ENCODE assay signal across 8 mouse cellular contexts in genomic region chr2:32646379-32647056, GRCm38 (mm10). TPM values are rescaled to one million over a fixed set of nuclear protein-coding genes. Genes with fewer than 3 reads are reported as not detected.
A peak's percentile ranks its signal among the peaks of the same experiment; 100 is the strongest.
DNase-seq lines count a peak whose midpoint lies in the region; ATAC-seq and TF ChIP-seq lines count a peak whose summit lies in the region.

Gene Eng (plus strand): TSS chr2:32646595.

- H3K9me3 ChIP-seq in ES-E14 (ENCODE audit: control insufficient read depth, insufficient read depth, low read depth, low read length), result no peaks in the 10 kb centered on the region
- no peaks in the 10 kb centered on the region for H3K9me3 ChIP-seq in intestine, embryonic 16.5 days (ENCODE audit: control insufficient read depth, low read length)
- H3K9me3 ChIP-seq in limb, embryonic 13.5 days, result no peaks in the 10 kb centered on the region
- no peaks in the 10 kb centered on the region for H3K9me3 ChIP-seq in midbrain, embryonic 12.5 days

- no peak for DNase-seq in ES-E14 (ENCODE audit: low read depth, low spot score)
- DNase-seq in thymus, postnatal 36 days, result peak; percentile 49 to 71
- DNase-seq in cerebellum, adult 9-11 months, result no peak

- 49% methylated on average over 31 of the region's 31 CpGs for WGBS in intestine, embryonic 16.5 days
- 61% methylated on average over 28 of the region's 31 CpGs for WGBS in limb, embryonic 13.5 days
- 65% methylated on average over 31 of the region's 31 CpGs for WGBS in midbrain, embryonic 12.5 days

- peak within 1 kb of the TSS; percentile 46 for H3K4me2 ChIP-seq in intestine, embryonic 16.5 days (ENCODE audit: low read depth, low read length)
- peak within 1 kb of the TSS; percentile 53 for H3K4me2 ChIP-seq in limb, embryonic 13.5 days (replicated peaks)
- no peak within 1 kb of the TSS for H3K4me2 ChIP-seq in midbrain, embryonic 12.5 days (replicated peaks)

- peaks cover 2% of the 10 kb centered on the region; the same call in 1 of the 2 replicates for H3K36me3 ChIP-seq in ES-E14 (ENCODE audit: control insufficient read depth, insufficient read depth, low read length, poor library complexity, severe bottlenecking)
- H3K36me3 ChIP-seq in intestine, embryonic 16.5 days (ENCODE audit: control insufficient read depth, insufficient read depth, low read length), result no peaks in the 10 kb centered on the region
- H3K36me3 ChIP-seq in limb, embryonic 13.5 days, result no peaks in the 10 kb centered on the region
- H3K36me3 ChIP-seq in midbrain, embryonic 12.5 days, result no peaks in the 10 kb centered on the region

- peak; percentile 74 for ATAC-seq in granulocyte monocyte progenitor cell, adult 5-6 weeks (replicated peaks; ENCODE audit: poor library complexity, severe bottlenecking)
- peak; percentile 52; the same call in 1 of the 2 replicates for ATAC-seq in intestine, embryonic 16.5 days
- ATAC-seq in limb, embryonic 13.5 days (ENCODE audit: low FRiP score, low read depth), result peak; percentile 55; the same call in 1 of the 2 replicates
- no peak for ATAC-seq in midbrain, embryonic 12.5 days (ENCODE audit: low FRiP score, low read depth)

- no peaks in the 10 kb centered on the region for H3K27me3 ChIP-seq in intestine, embryonic 16.5 days (replicated peaks; ENCODE audit: control insufficient read depth, insufficient read depth, low read length)
- no peaks in the 10 kb centered on the region for H3K27me3 ChIP-seq in limb, embryonic 13.5 days
- no peaks in the 10 kb centered on the region for H3K27me3 ChIP-seq in midbrain, embryonic 12.5 days

- no peak within 1 kb of the TSS for H3K27ac ChIP-seq in ES-E14 (ENCODE audit: insufficient read depth, low read depth, low read length, poor library complexity, severe bottlenecking)
- H3K27ac ChIP-seq in brown adipose tissue, adult 24 weeks (replicated peaks; ENCODE audit: low read depth, low read length), result peak within 1 kb of the TSS; percentile 100
- peak within 1 kb of the TSS; percentile 79 for H3K27ac ChIP-seq in intestine, embryonic 16.5 days (ENCODE audit: low read length)
- peak within 1 kb of the TSS; percentile 44; the same call in 1 of the 2 replicates for H3K27ac ChIP-seq in limb, embryonic 13.5 days
- no peak within 1 kb of the TSS for H3K27ac ChIP-seq in midbrain, embryonic 12.5 days (replicated peaks)

- H3K4me1 ChIP-seq in ES-E14 (ENCODE audit: control insufficient read depth in 2 of 2, insufficient read depth in 2 of 2, low read length in 2 of 2, poor library complexity in 1 of 2), result peaks cover 3 to 6% of the 10 kb centered on the region in 2 experiments; a peak in 2 of 4 replicates
- H3K4me1 ChIP-seq in brown adipose tissue, adult 24 weeks (ENCODE audit: control insufficient read depth, insufficient read depth, insufficient read length, low read length), result peaks cover 32% of the 10 kb centered on the region
- peaks cover 12% of the 10 kb centered on the region; the same call in 1 of the 2 replicates for H3K4me1 ChIP-seq in intestine, embryonic 16.5 days (ENCODE audit: control insufficient read depth, insufficient read depth, low read length)
- H3K4me1 ChIP-seq in limb, embryonic 13.5 days, result peaks cover 29% of the 10 kb centered on the region
- H3K4me1 ChIP-seq in midbrain, embryonic 12.5 days, result no peaks in the 10 kb centered on the region

- peak within 1 kb of the TSS; percentile 72 for H3K9ac ChIP-seq in ES-E14 (ENCODE audit: insufficient read depth, low read depth, low read length, poor library complexity, severe bottlenecking)
- peak within 1 kb of the TSS; percentile 67 for H3K9ac ChIP-seq in intestine, embryonic 16.5 days (ENCODE audit: low read depth, low read length)
- H3K9ac ChIP-seq in limb, embryonic 13.5 days, result peak within 1 kb of the TSS; percentile 59
- H3K9ac ChIP-seq in midbrain, embryonic 12.5 days (replicated peaks), result no peak within 1 kb of the TSS

- H3K4me3 ChIP-seq in ES-E14 (ENCODE audit: insufficient read depth in 1 of 2, low read depth in 1 of 2, low read length in 2 of 2, poor library complexity in 1 of 2, severe bottlenecking in 1 of 2), result peak within 1 kb of the TSS; percentile 67 to 68
- H3K4me3 ChIP-seq in brown adipose tissue, adult 24 weeks (ENCODE audit: insufficient read depth, low read depth, low read length), result peak within 1 kb of the TSS; percentile 95
- H3K4me3 ChIP-seq in intestine, embryonic 16.5 days (ENCODE audit: low read length), result peak within 1 kb of the TSS; percentile 48
- H3K4me3 ChIP-seq in limb, embryonic 13.5 days, result peak within 1 kb of the TSS; percentile 35
- H3K4me3 ChIP-seq in midbrain, embryonic 12.5 days, result no peak within 1 kb of the TSS

- in situ Hi-C loops in ES-E14 (cut with MboI; ENCODE audit: low sequenced_read_pairs in 2 of 2, unreplicated experiment in 2 of 2), result no loop called here

TF ChIP-seq in ES-E14, 5 proteins besides CTCF, POLR2A, EP300 and RAD21:
- TF ChIP-seq CHD2 (IDR thresholded peaks at IDR 0.05; ENCODE audit: low read depth, low read length), result no peak

RNA-seq across cellular contexts. Expression of gene Eng, which starts in this region (rescaled TPM):
- total RNA-seq in ES-E14 (2012; rRNA removed), result 18.3 and 36.8 TPM in 2 replicates
- 22.4 and 28.7 TPM in 2 replicates for polyA plus RNA-seq in brown adipose tissue, adult 24 weeks (2012; ENCODE audit: insufficient read depth, insufficient read length, missing spikeins)
- total RNA-seq in granulocyte monocyte progenitor cell, adult 5-6 weeks (2014; fragmentation: Nextera tagmentation), result 11.0 and 28.9 TPM in 2 replicates
- total RNA-seq in granulocyte monocyte progenitor cell, adult 5-6 weeks (2017), result 4.0 and 6.0 TPM in 2 replicates
- polyA plus RNA-seq in intestine, embryonic 16.5 days (2015; fragmentation: Nextera tagmentation; extraction: Ambion mirVana), result 66.8 and 70.3 TPM in 2 replicates
- 43.5 and 45.6 TPM in 2 replicates for polyA plus RNA-seq in limb, embryonic 13.5 days (2015; fragmentation: Nextera tagmentation; extraction: Ambion mirVana)
- 27.7 and 29.5 TPM in 2 replicates for polyA plus RNA-seq in midbrain, embryonic 12.5 days (2016; fragmentation: Nextera tagmentation; extraction: Ambion mirVana)

Comparison
In these comparisons a context has a peak if more than half of its experiments do, and no peak if none do; other contexts are left out.
1. DNase-seq: peak in thymus, postnatal 36 days (2 of 2); none in ES-E14 (single experiment) and cerebellum, adult 9-11 months (single experiment).
2. H3K27ac ChIP-seq: peak in brown adipose tissue, adult 24 weeks (single experiment), intestine, embryonic 16.5 days (single experiment) and limb, embryonic 13.5 days (single experiment); none in ES-E14 (single experiment) and midbrain, embryonic 12.5 days (single experiment).